Mouse (Mus musculus) myocyte (in vitro differentiated cells): ENCODE results near the gene Syndig1. TPM values are rescaled to one million over a fixed set of nuclear protein-coding genes. Genes with fewer than 3 reads are reported as not detected.

ENCODE experiments used
- H3K27me3 ChIP-seq: one replicate; pipeline ENCODE4 v1.6.1; 2011; ENCODE audit not compliant: control insufficient read depth, insufficient read depth, insufficient read length
- H3K36me3 ChIP-seq: one replicate; pipeline ENCODE4 v1.6.1; 2011; ENCODE audit not compliant: control insufficient read depth, insufficient read depth
- H3K4me2 ChIP-seq: one replicate; pipeline ENCODE4 v1.6.1; 2011; ENCODE audit warnings: low read depth, control low read depth
- H3K4me3 ChIP-seq: one replicate; pipeline ENCODE4 v1.5.1; 2011; ENCODE audit warnings: mild to moderate bottlenecking, control low read depth, moderate library complexity
- H3K79me2 ChIP-seq: one replicate; pipeline ENCODE4 v1.6.1; 2011; ENCODE audit not compliant: control insufficient read depth, insufficient read depth
- H3ac ChIP-seq: one replicate; pipeline ENCODE4 v1.6.1; 2011; ENCODE audit not compliant: control insufficient read depth, insufficient read length
- CEBPB ChIP-seq: IDR thresholded peaks from 2 replicates; pipeline ENCODE4 v1.6.1; 2011; ENCODE audit warnings: mild to moderate bottlenecking, moderate library complexity; ENCODE audit not compliant: poor library complexity, insufficient read depth, severe bottlenecking
- E2F4 ChIP-seq: IDR thresholded peaks from one replicate; pipeline ENCODE4 v1.6.1; 2011; ENCODE audit warnings: mild to moderate bottlenecking, control low read depth, moderate library complexity; ENCODE audit not compliant: insufficient read depth
- MAX ChIP-seq: IDR thresholded peaks from one replicate; pipeline ENCODE4 v1.6.1; 2011; ENCODE audit warnings: low read depth, mild to moderate bottlenecking, control low read depth
- MYOD1 ChIP-seq, 3 experiments: IDR thresholded peaks; one replicate each; pipeline ENCODE4 v1.6.1; 2011; ENCODE audit warnings: control low read depth in 2 of 3, low read depth in 2 of 3, mild to moderate bottlenecking in 2 of 3, moderate library complexity in 1 of 3; ENCODE audit not compliant: insufficient read length in 2 of 3, control insufficient read depth in 1 of 3
- MYOG ChIP-seq, 3 experiments: IDR thresholded peaks; one replicate each; pipeline ENCODE4 v1.6.1; 2011; ENCODE audit warnings: control low read depth in 2 of 3, low read depth in 2 of 3, mild to moderate bottlenecking in 2 of 3; ENCODE audit not compliant: insufficient read length in 2 of 3, control insufficient read depth in 1 of 3, insufficient read depth in 1 of 3
- POLR2A ChIP-seq: IDR thresholded peaks from one replicate; pipeline ENCODE4 v1.6.1; 2011; ENCODE audit warnings: low read depth, mild to moderate bottlenecking, control low read depth, moderate library complexity; ENCODE audit not compliant: insufficient read length
- POLR2AphosphoS2 ChIP-seq: IDR thresholded peaks from one replicate; pipeline ENCODE4 v1.6.1; 2011; ENCODE audit warnings: low read depth, control low read depth; ENCODE audit not compliant: insufficient read length
- REST ChIP-seq: IDR thresholded peaks from one replicate; pipeline ENCODE4 v1.6.1; 2011; ENCODE audit warnings: mild to moderate bottlenecking, control low read depth, moderate library complexity; ENCODE audit not compliant: insufficient read depth, insufficient read length
- SRF ChIP-seq: IDR thresholded peaks from one replicate; pipeline ENCODE4 v1.6.1; 2011; ENCODE audit warnings: low read depth; ENCODE audit not compliant: control insufficient read depth, insufficient read length
- TCF12 ChIP-seq: IDR thresholded peaks from one replicate; pipeline ENCODE4 v1.6.1; 2011; ENCODE audit warnings: mild to moderate bottlenecking, control low read depth; ENCODE audit not compliant: poor library complexity, insufficient read depth, severe bottlenecking
- TCF3 ChIP-seq: IDR thresholded peaks from one replicate; pipeline ENCODE4 v1.6.1; 2011; ENCODE audit warnings: low read depth, control low read depth; ENCODE audit not compliant: insufficient read length
- USF1 ChIP-seq: IDR thresholded peaks from one replicate; pipeline ENCODE4 v1.6.1; 2011; ENCODE audit warnings: low read depth, mild to moderate bottlenecking, control low read depth, moderate library complexity
- polyA plus RNA-seq: library from polyadenylated mRNA; unstranded; fragments of >200 nt; fragmentation: generic; extraction: Trizol; gene quantifications from one replicate; pipeline ENCODE4 v1.2.1, GENCODE M21; 2012; ENCODE audit warnings: missing spikeins

Gene Syndig1
- polyA plus RNA-seq, 1 experiment, result not detected

- Histone ChIP-seq H3K79me2 (no peaks in the 10 kb centered on the region), H3K36me3 (no peaks in the 10 kb centered on the region), H3ac (no peak overlapping the region), H3K4me2 (no peak overlapping the region), H3K4me3 (no peak overlapping the region), H3K27me3 (no peaks in the 10 kb centered on the region)
- no peak for TF ChIP-seq SRF
These were observed 62.6 kb downstream of the Syndig1 start for GRCm38 (mm10) chr2:149891647-149892046.

DNA sequence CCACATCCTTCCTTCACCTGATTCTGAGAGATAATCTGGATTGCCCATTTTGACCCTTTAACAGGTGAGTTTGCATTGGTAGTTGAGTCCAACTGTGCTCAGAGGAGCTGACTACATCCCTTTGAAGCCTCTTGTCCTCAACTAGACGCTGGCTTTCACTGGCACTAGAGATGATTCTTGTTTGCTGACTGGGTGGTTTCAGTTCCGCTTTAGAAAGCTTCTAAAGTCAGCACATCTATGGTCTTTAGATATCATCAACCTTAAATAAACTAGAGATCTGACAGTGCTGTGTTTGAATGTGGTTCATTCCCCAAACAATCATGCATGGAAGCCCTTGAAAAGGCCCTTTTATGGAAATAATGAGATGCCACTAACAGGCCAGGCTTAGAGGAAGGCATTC lies 67.3 kb downstream of the Syndig1 start:
- H3K36me3 ChIP-seq, result no peaks in the 10 kb centered on the region
- H3K79me2 ChIP-seq, result no peaks in the 10 kb centered on the region
- TF ChIP-seq TCF3 (no peak), SRF (no peak), POLR2AphosphoS2 (no peak), POLR2A (no peak), E2F4 (no peak), MYOG (IDR thresholded peaks at IDR 0.05; ENCODE audit: control insufficient read depth in 1 of 3, insufficient read depth in 1 of 3, insufficient read length in 2 of 3, low read depth in 2 of 3) (no peak), MYOD1 (IDR thresholded peaks at IDR 0.05; ENCODE audit: control insufficient read depth in 1 of 3, insufficient read length in 2 of 3, low read depth in 2 of 3) (no peak), CEBPB (no peak), USF1 (no peak), MAX (no peak)
- H3ac ChIP-seq, result no peak overlapping the region
- H3K27me3 ChIP-seq, result no peaks in the 10 kb centered on the region
- H3K4me3 ChIP-seq, result no peak overlapping the region
- no peak overlapping the region for H3K4me2 ChIP-seq

- no peak overlapping the region for H3K4me2 ChIP-seq
- H3ac ChIP-seq, result no peak overlapping the region
- no peaks in the 10 kb centered on the region for H3K36me3 ChIP-seq
- H3K4me3 ChIP-seq, result no peak overlapping the region
- TF ChIP-seq REST (no peak), POLR2A (no peak), SRF (no peak), MYOG (IDR thresholded peaks at IDR 0.05; ENCODE audit: control insufficient read depth in 1 of 3, insufficient read depth in 1 of 3, insufficient read length in 2 of 3, low read depth in 2 of 3) (no peak), MYOD1 (IDR thresholded peaks at IDR 0.05; ENCODE audit: control insufficient read depth in 1 of 3, insufficient read length in 2 of 3, low read depth in 2 of 3) (no peak), POLR2AphosphoS2 (no peak), CEBPB (no peak), TCF3 (no peak), USF1 (no peak), E2F4 (no peak), MAX (no peak), TCF12 (no peak)
- no peaks in the 10 kb centered on the region for H3K27me3 ChIP-seq
- H3K79me2 ChIP-seq, result no peaks in the 10 kb centered on the region
These were observed 70.6 kb downstream of the Syndig1 start for GRCm38 (mm10) chr2:149899615-149900014.

DNA sequence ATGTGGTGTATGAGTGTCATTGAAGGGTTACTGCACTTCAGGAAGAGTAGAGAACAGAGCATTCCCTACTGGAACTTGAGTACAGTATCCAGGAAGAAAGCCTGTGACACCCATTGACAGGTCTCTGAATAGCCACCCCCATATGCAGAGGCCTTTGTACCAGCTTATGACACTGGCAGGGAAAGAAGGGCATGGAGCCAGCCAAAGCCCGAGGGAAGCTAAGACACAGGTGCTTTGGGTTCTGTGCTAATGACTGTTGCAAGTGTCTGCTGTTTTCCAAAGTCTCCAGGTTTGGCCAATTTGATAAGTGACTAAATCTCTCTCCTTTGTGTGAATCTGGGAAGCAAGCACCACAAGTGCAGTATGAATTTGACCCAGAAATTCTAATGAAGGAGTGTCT lies 71.6 kb downstream of the Syndig1 start:
- TF ChIP-seq POLR2A (no peak), MYOG (IDR thresholded peaks at IDR 0.05; ENCODE audit: control insufficient read depth in 1 of 3, insufficient read depth in 1 of 3, insufficient read length in 2 of 3, low read depth in 2 of 3) (no peak), MYOD1 (IDR thresholded peaks at IDR 0.05; ENCODE audit: control insufficient read depth in 1 of 3, insufficient read length in 2 of 3, low read depth in 2 of 3) (no peak), TCF3 (no peak), MAX (no peak), POLR2AphosphoS2 (no peak), USF1 (no peak), SRF (no peak), REST (no peak), E2F4 (no peak), TCF12 (no peak), CEBPB (no peak)
- no peak overlapping the region for H3K4me2 ChIP-seq
- no peaks in the 10 kb centered on the region for H3K36me3 ChIP-seq
- no peak overlapping the region for H3ac ChIP-seq
- no peak overlapping the region for H3K4me3 ChIP-seq
- H3K27me3 ChIP-seq, result no peaks in the 10 kb centered on the region
- no peaks in the 10 kb centered on the region for H3K79me2 ChIP-seq

DNA sequence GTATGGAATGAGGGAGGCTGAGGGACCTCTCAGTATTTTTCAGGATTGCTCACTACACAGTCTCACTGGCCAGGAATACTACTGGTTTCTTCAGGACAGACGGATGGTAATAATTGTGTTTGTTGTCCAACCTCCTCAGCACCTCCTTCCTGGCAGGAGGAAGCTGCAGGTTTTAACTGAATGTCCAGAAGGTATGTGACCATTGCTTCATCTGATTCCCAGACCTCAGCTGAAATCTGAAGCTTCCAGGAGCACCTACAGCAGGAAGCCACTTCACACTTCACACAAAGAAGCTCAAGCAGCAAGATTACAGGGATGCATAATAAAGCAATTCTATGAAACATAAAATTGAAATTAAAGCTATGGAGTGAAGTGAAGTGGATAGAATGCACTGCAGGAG lies 75.4 kb downstream of the Syndig1 start:
- H3K27me3 ChIP-seq, result no peaks in the 10 kb centered on the region

More for the DNA sequence above, 75.4 kb downstream of the Syndig1 start:
- Histone ChIP-seq H3K4me3 (no peak overlapping the region), H3K79me2 (no peaks in the 10 kb centered on the region), H3K36me3 (no peaks in the 10 kb centered on the region), H3ac (no peak overlapping the region), H3K4me2 (no peak overlapping the region)
- no peak for TF ChIP-seq CEBPB
- TF ChIP-seq SRF, result no peak
- TF ChIP-seq REST, result no peak
- no peak for TF ChIP-seq POLR2A
- TF ChIP-seq TCF3, result no peak
- TF ChIP-seq E2F4, result no peak
- no peak for TF ChIP-seq MAX
- no peak for TF ChIP-seq TCF12
- TF ChIP-seq POLR2AphosphoS2, result no peak
- TF ChIP-seq MYOD1 (IDR thresholded peaks at IDR 0.05; ENCODE audit: control insufficient read depth in 1 of 3, insufficient read length in 2 of 3, low read depth in 2 of 3), result no peak
- TF ChIP-seq MYOG (IDR thresholded peaks at IDR 0.05; ENCODE audit: control insufficient read depth in 1 of 3, insufficient read depth in 1 of 3, insufficient read length in 2 of 3, low read depth in 2 of 3), result no peak
- TF ChIP-seq USF1, result no peak
